Mouse (Mus musculus): ENCODE data around the gene Ddx39.

Gene Ddx39

DNA sequence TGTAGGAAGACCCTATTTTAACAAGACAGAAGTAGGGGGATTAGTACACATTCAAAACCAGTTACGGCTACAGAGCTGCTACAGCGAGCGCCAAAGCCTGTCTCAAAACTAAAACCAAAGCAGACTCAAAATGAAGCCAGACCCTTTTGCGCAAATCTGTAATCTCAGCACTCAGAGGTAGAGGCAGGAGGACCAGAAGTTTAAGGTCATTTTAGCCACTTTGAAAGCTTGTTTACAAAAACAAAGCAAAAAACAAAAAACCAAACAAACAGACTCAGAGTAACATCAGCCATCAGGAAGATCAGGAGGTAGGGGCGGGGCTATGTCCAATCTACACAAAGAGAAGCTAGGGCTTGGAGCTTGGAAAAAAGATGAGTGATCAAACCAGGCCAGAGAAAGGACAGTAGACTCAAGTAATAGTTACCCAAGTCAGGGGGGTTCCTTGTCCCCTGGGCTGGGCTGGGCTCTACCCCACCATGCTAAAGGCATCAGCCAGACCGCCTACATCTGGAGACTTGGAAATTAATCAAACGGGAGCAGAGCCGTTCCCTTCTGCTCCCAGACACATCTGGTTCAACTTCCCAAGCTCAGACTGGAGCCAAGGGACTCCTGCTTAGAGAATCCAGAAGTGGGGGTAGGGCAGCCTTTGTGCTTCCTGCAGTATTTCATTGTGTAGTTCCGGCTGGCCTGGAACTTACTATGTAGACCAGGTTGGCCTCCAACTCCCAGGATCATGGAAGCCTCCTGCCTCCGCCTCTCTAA is 24.2 kb downstream of the Ddx39 start:
- DNase-seq, result no peak

DNA sequence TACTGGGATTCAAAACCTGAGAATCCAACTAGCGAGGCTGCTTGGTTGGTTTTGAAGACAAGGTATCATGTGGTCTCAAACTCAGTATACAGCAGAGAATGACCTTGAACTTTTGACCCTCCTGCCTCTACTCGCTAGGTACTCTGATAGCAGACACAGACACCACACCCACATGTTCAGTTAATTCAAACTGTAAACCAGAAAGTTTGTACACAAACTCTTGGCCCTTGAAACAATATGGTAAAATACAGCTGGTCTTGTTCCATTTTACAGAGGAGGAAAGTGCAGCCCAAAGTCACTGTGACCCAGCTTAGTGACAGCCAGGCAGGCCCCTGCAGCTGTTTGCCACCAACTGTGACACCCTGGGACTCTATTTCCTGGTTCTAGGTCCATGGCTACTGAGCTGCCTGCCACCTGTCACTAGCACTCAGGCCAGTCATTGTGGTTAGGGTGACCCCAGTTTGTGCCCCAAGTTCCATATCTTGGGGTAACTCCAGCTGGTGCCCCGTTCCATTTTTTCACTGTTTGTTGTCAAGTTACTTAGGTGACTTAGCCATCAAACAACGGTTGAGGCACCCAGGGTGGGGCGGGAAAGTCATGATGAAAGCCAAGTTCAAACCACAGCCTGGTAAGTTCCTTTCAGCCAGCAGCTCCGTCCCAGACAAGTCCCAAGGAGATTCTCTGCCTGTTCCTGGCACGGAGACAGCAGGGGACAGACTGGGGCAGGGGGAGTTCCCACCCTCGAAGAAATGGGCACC is 24.9 kb downstream of the Ddx39 start:
- peak; percentile 80 for DNase-seq

DNA sequence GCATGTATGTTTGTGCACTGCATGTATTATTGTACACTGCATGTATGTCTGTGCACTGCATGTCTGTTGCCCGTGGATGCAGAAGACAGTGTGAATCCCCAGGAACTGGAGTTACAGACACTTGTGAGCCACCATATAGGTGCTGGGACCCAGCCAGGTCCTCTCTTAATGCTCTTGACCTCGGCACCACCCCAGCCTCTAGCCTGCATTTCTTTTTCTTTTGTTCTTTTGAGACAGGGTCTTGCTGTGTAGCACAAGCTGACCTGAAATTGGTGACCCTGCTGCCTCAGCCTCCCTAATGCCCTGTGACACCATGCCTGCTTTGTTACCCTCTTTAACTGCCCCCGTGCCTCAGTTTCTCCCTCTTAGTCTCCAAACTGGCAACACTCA is 25.6 kb downstream of the Ddx39 start:
- DNase-seq, result peak; percentile 46

GRCm38 (mm10) chr8:83740976-83741741 is 26.2 kb downstream of the Ddx39 start, which contains the start of gene Adgre5:
TSS of gene Adgre5 (minus strand) at chr8:83741326.
- DNase-seq, result peak; percentile 77

GRCm38 (mm10) chr8:83741849-83742655 is 27.1 kb downstream of the Ddx39 start:
- DNase-seq, result peak; percentile 51

GRCm38 (mm10) chr8:83742968-83743367 is 28.0 kb downstream of the Ddx39 start:
- no peak for DNase-seq

DNA sequence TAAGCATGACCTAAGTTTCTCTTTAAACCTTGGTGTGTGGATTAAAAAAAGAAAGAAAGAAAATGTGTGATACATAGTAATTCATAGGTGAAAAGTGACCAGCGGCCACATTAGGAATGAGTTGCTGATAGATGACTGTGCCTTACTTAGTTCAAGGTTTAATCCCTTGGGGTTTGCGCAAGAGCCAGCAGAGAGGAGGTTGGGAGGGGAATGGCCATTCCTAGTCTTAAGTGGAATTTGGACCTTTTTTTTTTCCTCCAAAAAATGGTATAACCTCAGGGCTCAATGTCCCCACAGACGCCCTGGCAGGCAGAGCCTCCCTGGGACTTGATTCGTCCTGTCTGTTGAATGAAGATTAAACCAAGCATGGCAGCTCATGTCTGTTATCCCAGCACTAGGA is 29.1 kb downstream of the Ddx39 start:
- no peak for DNase-seq

GRCm38 (mm10) chr8:83747661-83748346 is 32.8 kb downstream of the Ddx39 start:
- DNase-seq, result peak; percentile 74

DNA sequence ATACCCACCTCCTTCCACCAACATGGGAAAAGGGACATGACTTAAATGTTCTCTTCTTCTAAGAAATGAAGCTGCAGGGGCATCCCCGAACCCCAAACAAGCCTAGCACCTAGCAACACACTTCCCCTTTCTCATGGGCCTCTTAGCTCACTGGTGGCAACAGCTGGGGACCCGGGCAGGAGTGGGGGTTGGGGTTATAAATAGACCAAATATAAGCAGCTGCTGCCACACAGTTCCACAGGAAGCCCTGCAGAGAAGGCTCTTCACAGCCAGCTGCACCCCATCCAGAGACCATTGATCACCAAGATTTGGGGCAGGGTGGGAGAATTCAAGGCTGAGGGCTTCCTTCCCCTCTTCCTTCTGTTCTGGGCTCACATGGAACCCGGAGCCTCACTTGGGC is 33.7 kb downstream of the Ddx39 start:
- DNase-seq, result peak; percentile 91

GRCm38 (mm10) chr8:83749265-83749664 is 34.3 kb downstream of the Ddx39 start:
- no peak for DNase-seq

DNA sequence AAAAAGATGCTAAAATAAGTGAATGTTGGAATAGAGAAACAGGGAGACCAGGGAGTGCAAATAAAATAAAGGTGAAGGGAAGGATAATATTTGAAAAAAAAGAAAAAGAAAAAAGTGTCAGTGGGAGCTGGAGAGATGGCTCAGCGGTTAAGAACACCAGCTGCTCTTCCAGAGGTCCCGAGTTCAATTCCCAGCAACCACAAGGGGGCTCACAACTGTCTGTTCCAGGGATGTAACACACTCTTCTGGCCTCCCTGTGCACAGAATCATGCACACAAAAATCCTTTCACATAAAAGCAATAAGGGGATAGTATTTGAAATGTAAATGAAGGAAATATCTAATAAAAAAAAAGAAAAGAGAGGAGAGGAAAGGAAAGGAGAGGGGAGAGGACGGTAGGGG is 39.2 kb downstream of the Ddx39 start:
- DNase-seq, result peak; percentile 40

DNA sequence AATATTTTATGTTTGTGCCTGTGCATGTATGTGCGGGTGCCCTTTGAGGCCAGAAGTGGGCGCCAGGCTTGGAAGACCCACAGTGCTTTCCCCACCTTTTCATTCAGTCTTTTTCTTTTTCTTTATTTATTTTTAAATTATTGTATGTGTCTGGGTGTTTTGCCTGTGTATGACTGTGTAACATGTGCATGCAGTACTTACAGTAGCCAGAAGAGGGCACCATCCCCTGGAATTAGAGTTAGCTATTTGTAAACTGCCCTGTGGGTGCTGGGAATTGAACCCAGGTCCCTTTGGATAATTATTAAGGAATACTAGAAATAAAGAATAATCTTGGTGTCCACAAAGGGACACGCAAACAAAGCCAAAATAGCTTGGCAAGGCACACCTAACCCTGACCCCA is 41.3 kb downstream of the Ddx39 start:
- peak; percentile 52 for DNase-seq

DNA sequence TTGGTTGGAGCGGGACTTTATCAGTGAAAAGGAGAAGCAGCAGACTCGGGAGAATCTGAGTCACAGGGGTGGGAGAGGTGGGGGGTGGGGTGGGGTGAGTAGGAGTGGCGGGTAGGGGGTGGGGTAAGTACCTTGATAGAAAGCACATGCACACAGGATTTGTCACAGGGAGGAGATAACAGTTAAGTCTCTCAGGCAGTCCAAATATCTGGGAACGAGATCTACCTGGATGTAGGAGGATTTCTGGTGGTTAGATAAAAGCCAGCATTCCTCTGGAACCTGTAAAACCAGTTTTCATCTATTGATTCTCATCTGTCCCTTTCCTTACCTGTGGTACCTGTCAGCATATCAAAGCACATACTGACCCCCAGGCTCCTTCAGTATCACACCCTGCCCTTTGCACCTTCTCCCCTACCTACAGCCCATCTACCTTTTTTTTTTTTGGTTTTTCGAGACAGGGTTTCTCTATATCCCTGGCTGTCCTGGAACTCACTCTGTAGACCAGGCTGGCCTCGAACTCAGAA is 42.2 kb downstream of the Ddx39 start:
- no peak for DNase-seq

DNA sequence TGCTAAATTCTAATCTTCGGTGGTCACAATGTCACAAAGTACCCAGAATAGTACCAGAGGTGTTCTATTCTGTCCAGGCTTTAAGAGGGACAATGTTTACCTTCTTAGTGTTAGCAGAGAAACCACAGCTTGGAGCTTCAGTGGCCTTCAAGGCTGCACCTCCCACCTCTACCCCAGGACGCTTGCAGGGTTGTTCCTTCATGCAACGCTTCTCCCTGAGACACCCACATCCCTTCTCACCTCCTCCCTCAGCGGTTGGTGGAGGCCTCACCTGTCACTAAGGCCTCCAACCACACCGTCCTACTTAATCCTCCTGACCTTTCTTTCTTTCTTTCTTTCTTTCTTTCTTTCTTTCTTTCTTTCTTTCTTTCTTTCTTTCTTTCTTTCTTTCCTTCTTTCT is 43.3 kb downstream of the Ddx39 start:
- DNase-seq, result peak; percentile 60

DNA sequence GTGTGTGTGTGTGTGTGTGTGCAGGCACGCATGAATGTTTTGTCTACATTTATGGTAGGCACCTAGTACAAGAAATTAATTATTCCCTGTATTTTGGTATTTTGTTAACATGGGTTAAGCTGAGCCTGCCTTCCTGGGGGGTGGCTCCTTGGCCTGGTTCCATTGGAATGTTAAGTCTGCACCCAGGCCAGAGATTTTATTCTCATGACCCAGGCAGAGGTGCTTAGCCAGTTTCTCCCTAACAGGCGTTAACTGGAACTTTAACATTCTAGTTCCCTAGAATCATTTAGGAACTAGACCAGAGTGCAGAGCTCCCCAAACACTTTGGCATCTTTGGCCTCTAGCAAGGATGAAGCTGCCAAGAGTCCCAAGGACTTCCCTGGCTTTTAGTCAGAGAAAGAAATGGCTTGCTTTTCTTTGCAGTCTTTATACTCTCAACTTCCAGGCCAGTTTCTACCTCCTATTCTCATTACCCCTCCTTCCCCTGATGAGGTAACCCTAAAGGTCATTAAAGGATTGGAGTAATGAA is 44.3 kb downstream of the Ddx39 start:
- DNase-seq, result no peak

DNA sequence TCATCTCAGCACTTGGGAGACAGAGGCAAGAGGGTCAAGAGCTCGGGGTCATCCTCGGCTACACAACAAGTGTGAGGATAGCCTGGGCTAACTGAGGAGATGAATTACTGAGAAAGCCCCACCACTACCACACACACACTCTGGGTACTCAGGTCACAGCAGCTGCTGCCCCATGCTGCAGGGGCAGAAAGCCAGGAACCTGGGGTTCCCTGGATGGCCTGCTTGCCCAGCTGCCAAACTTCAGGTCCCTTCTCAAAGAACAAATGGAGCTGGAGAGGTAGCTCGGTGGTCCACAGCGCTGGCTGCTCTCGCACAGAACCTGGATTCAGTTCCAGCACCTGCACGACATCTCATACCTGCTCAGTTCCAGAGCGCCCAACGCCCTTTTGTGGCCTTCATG is 49.1 kb downstream of the Ddx39 start:
- DNase-seq, result no peak

DNA sequence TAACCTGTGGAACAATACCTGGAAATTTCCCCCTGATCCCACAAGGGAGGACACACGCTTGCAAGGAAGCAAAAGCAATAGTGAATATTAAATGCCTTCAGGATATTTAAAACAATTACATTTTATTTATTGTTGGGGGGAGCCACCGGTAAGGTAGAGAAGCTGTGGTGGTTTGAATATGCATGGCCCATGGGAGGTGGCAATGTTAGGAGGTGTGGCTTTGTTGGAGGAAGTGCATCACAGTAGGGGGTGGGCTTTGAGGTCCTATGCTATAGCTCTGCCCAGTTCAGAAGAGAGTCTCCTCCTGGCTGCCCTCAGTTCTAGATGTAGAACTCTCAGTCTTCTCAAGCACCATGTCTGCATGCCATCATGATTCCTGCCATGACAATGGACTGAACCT is 49.7 kb downstream of the Ddx39 start:
- DNase-seq, result no peak

GRCm38 (mm10) chr8:83765663-83766062 is 50.7 kb downstream of the Ddx39 start:
- no peak for DNase-seq

- no peak for DNase-seq
Observed at GRCm38 (mm10) chr8:83767442-83767841, 52.5 kb downstream of the Ddx39 start.

GRCm38 (mm10) chr8:83768526-83768925 is 53.5 kb downstream of the Ddx39 start:
- no peak for DNase-seq

DNA sequence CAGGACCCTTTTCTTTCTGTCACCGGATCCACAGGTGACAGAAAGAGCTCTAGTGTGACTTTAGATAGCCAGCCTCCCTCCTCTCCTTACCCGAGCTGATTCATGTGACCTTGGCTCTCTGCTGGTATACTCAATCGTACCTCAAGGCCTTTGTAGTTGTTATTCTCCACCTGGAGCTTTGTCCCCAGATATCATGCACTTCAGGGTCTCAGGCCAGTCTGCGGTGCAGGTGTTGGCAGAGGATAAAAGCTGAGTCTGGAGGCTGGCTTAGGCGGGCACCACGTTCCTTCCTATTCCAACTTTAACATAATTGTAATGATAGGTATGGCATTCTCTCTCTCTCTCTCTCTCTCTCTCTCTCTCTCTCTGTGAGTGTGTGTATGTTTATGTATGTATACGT is 54.7 kb downstream of the Ddx39 start:
- DNase-seq, result no peak

GRCm38 (mm10) chr8:83770669-83771068 is 55.7 kb downstream of the Ddx39 start:
- DNase-seq, result no peak

Data from thymus, postnatal 14 days (tissue).